Mouse (Mus musculus) kidney, embryonic 16.5 days (tissue): Measurements from ENCODE around the gene Mrc2. TPM values are rescaled to one million over a fixed set of nuclear protein-coding genes. Genes with fewer than 3 reads are reported as not detected.

Source experiments
- ATAC-seq: fragments of 200-750 bp; cut with Nextera tagmentation; 2 replicates; pipeline ENCODE4 v1.8.0; 2017; ENCODE audit warnings: moderate TSS enrichment; ENCODE audit not compliant: low FRiP score, low TSS enrichment
- H3K27ac ChIP-seq: fragments of 300-500 bp; sonication (generic); 2 replicates; pipeline ENCODE4 v1.5.1; 2014; ENCODE audit warnings: low read length
- H3K27me3 ChIP-seq: fragments of 300-500 bp; sonication (generic); 2 replicates; pipeline ENCODE4 v1.6.1; 2014; ENCODE audit warnings: low read length, control low read depth, mixed read lengths; ENCODE audit not compliant: insufficient read depth
- H3K36me3 ChIP-seq: fragments of 300-500 bp; sonication (generic); 2 replicates; pipeline ENCODE4 v1.6.1; 2014; ENCODE audit warnings: low read length, control low read depth, mixed read lengths; ENCODE audit not compliant: insufficient read depth
- H3K4me1 ChIP-seq: fragments of 300-500 bp; sonication (generic); 2 replicates; pipeline ENCODE4 v1.6.1; 2014; ENCODE audit warnings: low read length, control low read depth, mixed read lengths; ENCODE audit not compliant: insufficient read depth
- H3K4me2 ChIP-seq: fragments of 300-500 bp; sonication (generic); replicated peaks from 2 replicates; pipeline ENCODE4 v1.6.1; 2014; ENCODE audit warnings: low read depth, low read length
- H3K4me3 ChIP-seq: fragments of 300-500 bp; sonication (generic); 2 replicates; pipeline ENCODE4 v1.5.1; 2014; ENCODE audit warnings: mild to moderate bottlenecking, low read length
- H3K9ac ChIP-seq: fragments of 300-500 bp; sonication (generic); replicated peaks from 2 replicates; pipeline ENCODE4 v1.6.1; 2014; ENCODE audit warnings: low read length
- H3K9me3 ChIP-seq: fragments of 300-500 bp; sonication (generic); 2 replicates; pipeline ENCODE4 v1.6.1; 2016; ENCODE audit warnings: low read length, control low read depth
- WGBS: fragments of 180-500 bp; shearing (Covaris S2); extraction: QIAGEN DNeasy Blood & Tissue Kit; methylation state at CpG from one replicate; pipeline ENCODE4 v1.1.7; 2014; 5-methylcytosine and 5-hydroxymethylcytosine counted together
- polyA plus RNA-seq: library from polyadenylated mRNA; unstranded; fragments of >200 nt; fragmentation: Nextera tagmentation; extraction: Ambion mirVana; gene quantifications from 2 replicates; pipeline ENCODE4 v1.2.1, GENCODE M21; 2015

Gene Mrc2
- polyA plus RNA-seq, result 20.3 and 21.3 TPM in 2 replicates

GRCm38 (mm10) chr11:105292124-105293071 lies at the start of gene Mrc2:
Gene Mrc2 (plus strand): TSS chr11:105292643.
- Histone ChIP-seq H3K4me1 (peaks cover 39% of the 10 kb centered on the region), H3K36me3 (peaks cover 9% of the 10 kb centered on the region; the same call in 1 of the 2 replicates), H3K27ac (peak within 1 kb of the TSS; percentile 91), H3K27me3 (no peaks in the 10 kb centered on the region), H3K4me3 (peak within 1 kb of the TSS; percentile 60), H3K4me2 (peak within 1 kb of the TSS; percentile 75), H3K9ac (peak within 1 kb of the TSS; percentile 66), H3K9me3 (no peaks in the 10 kb centered on the region)
- under 1% methylated on average over 66 of the region's 75 CpGs for WGBS
- peak; percentile 87 for ATAC-seq

DNA sequence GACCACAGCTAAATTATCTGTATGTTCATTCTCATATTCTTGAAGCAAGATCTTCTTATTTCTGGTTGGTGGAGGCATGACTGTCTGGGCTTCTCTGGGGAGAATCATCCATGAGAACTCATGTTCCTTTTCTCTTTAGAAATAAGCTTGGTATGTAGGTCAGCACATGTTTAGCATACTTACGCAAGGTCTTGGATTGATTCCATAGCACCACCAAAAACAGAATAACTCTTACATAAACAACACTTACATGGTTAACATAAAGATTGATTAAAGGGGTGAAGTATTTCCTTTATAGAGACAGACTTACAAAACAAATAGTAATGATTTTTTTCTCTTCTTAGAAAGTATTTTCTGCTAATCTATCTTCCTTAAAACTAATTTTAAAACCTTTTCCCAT lies 46.1 kb upstream of the Mrc2 start:
- no peaks in the 10 kb centered on the region for H3K4me1 ChIP-seq
- no peak for ATAC-seq
- H3K36me3 ChIP-seq, result peaks cover 35% of the 10 kb centered on the region
- H3K9me3 ChIP-seq, result no peaks in the 10 kb centered on the region
- no peaks in the 10 kb centered on the region for H3K27me3 ChIP-seq
- no peak overlapping the region for H3K4me2 ChIP-seq
- no peak overlapping the region for H3K4me3 ChIP-seq
- WGBS, result 84% methylated on average over 1 of the region's 1 CpGs
- no peak overlapping the region for H3K27ac ChIP-seq
- no peak overlapping the region for H3K9ac ChIP-seq

DNA sequence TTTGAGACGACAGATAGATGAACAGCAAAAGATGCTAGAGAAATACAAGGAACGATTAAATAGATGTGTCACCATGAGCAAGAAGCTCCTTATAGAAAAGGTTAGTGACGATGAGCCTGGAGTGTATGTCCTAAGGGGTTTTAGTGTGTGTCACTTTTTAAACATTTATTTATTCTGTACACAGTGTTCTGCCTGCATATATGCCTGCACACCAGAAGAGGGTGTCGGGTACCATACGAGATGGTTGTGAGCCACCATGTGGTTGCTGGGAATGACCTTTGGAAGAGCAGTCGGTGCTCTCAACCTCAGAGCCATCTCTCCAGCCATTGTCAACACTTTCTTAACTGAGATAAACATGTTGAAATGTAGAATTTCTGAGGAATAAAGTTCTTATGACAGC lies 45.7 kb upstream of the Mrc2 start:
- Histone ChIP-seq H3K9me3 (no peaks in the 10 kb centered on the region), H3K27me3 (no peaks in the 10 kb centered on the region), H3K27ac (no peak overlapping the region), H3K9ac (no peak overlapping the region), H3K36me3 (peaks cover 36% of the 10 kb centered on the region), H3K4me1 (no peaks in the 10 kb centered on the region), H3K4me3 (no peak overlapping the region), H3K4me2 (no peak overlapping the region)
- ATAC-seq, result no peak
- 89% methylated on average over 6 of the region's 6 CpGs for WGBS

GRCm38 (mm10) chr11:105247321-105247720 lies 45.1 kb upstream of the Mrc2 start:
- Histone ChIP-seq H3K4me3 (no peak overlapping the region), H3K27ac (no peak overlapping the region), H3K36me3 (peaks cover 31% of the 10 kb centered on the region), H3K4me2 (no peak overlapping the region), H3K27me3 (no peaks in the 10 kb centered on the region), H3K4me1 (no peaks in the 10 kb centered on the region), H3K9me3 (no peaks in the 10 kb centered on the region), H3K9ac (no peak overlapping the region)
- no peak for ATAC-seq
- WGBS, result 96% methylated on average over 5 of the region's 5 CpGs

GRCm38 (mm10) chr11:105259733-105260132 lies 32.7 kb upstream of the Mrc2 start:
- ATAC-seq, result no peak
- Histone ChIP-seq H3K36me3 (peaks cover 41% of the 10 kb centered on the region), H3K27ac (peak overlapping the region; percentile 50; the same call in 1 of the 2 replicates), H3K9ac (no peak overlapping the region), H3K9me3 (0 out of 2 replicates have a peak, but pooled peaks cover 3% of the 10 kb centered on the region), H3K4me3 (no peak overlapping the region), H3K4me2 (no peak overlapping the region), H3K27me3 (no peaks in the 10 kb centered on the region), H3K4me1 (no peaks in the 10 kb centered on the region)
- WGBS, result 74% methylated on average over 3 of the region's 3 CpGs

DNA sequence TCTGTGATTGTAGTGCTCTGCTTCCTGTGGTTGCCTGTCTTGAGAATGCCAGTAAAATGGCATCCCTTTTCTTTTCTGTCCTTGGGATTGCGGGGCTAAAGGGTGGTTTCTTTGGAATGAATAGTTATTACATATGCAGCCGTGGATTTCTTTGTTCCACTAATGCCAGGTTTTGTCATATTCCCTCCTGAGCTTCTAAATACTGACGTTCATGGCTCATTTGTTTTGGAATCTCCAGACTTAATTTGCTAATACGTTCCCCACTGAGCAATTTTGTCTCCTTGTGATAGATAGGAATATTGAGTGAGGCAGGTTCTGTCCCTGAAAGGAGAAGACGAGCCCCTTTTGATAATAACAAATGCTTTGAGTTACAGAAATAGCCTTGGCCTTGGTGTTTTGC lies 31.3 kb upstream of the Mrc2 start:
- Histone ChIP-seq H3K36me3 (peaks cover 37% of the 10 kb centered on the region), H3K9me3 (0 out of 2 replicates have a peak, but pooled peaks cover 3% of the 10 kb centered on the region), H3K4me2 (no peak overlapping the region), H3K4me3 (no peak overlapping the region), H3K9ac (no peak overlapping the region), H3K4me1 (no peaks in the 10 kb centered on the region), H3K27ac (no peak overlapping the region), H3K27me3 (no peaks in the 10 kb centered on the region)
- 74% methylated on average over 5 of the region's 5 CpGs for WGBS
- ATAC-seq, result no peak

DNA sequence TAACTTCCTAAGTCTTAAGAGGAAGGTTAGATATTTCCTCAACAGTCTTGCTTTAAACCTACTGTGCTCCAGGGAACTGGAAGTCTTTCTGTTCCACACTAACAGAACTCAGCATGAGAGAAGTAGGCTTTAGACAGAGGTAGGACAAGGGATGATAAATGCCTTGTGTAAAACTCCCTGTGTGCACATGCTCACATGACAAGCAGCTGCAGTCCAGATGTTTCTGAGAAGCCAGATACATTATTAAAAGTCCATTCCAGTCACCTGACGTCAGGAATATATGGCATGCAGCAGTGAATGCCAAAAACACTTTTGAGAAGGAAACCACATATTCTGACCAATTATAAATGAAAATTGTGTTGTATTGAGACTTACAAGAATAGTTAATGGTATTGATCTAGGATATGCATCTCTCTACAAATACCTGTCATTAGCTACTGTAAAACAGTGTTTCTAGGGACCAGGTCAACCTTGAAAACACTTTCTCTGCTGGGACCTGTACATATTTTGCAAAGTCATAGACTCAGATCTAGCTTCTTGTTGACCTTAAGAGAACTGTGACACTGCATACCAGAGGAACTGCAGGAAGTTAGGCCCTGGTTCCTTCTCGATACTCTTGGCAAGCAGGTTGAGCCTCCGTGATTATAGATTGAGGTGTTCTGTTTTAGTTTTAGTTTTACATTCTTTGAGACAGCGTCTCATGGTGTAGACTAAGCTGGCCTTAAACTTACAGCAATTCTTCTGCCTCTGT lies 30.7 kb upstream of the Mrc2 start:
- Histone ChIP-seq H3K4me2 (no peak overlapping the region), H3K9ac (no peak overlapping the region), H3K27ac (no peak overlapping the region), H3K36me3 (peaks cover 34% of the 10 kb centered on the region), H3K9me3 (0 out of 2 replicates have a peak, but pooled peaks cover 3% of the 10 kb centered on the region), H3K4me3 (no peak overlapping the region), H3K4me1 (no peaks in the 10 kb centered on the region), H3K27me3 (no peaks in the 10 kb centered on the region)
- ATAC-seq, result no peak
- 66% methylated on average over 4 of the region's 4 CpGs for WGBS

GRCm38 (mm10) chr11:105264506-105264905 lies 27.9 kb upstream of the Mrc2 start:
- H3K9ac ChIP-seq, result no peak overlapping the region
- H3K4me2 ChIP-seq, result no peak overlapping the region
- no peak overlapping the region for H3K27ac ChIP-seq
- no peaks in the 10 kb centered on the region for H3K27me3 ChIP-seq
- H3K36me3 ChIP-seq, result peaks cover 31% of the 10 kb centered on the region
- ATAC-seq, result no peak
- H3K9me3 ChIP-seq, result no peaks in the 10 kb centered on the region
- no peaks in the 10 kb centered on the region for H3K4me1 ChIP-seq
- H3K4me3 ChIP-seq, result no peak overlapping the region

DNA sequence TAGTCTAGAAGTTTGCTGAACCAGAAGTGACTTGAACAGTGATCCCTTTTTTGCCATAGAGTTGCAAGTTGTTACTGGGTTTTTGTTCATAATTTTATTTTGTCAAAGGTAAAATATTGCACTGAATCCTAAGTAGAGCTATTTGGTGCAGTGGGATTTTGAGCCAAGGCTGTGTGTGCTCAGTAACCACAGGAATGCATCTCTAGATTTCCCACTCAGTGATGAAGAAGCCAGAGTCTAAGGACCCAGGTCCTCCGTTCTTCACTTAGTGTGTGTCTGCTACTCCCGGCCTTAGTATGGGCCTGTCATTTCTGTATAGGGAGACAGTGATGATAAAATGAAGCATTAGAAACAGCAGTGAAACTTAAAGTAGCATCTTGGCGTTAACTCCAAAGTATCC lies 27.5 kb upstream of the Mrc2 start:
- Histone ChIP-seq H3K9me3 (no peaks in the 10 kb centered on the region), H3K27me3 (no peaks in the 10 kb centered on the region), H3K4me1 (no peaks in the 10 kb centered on the region), H3K4me3 (no peak overlapping the region), H3K9ac (no peak overlapping the region), H3K4me2 (no peak overlapping the region), H3K27ac (no peak overlapping the region), H3K36me3 (peaks cover 27% of the 10 kb centered on the region)
- no peak for ATAC-seq
- 92% methylated on average over 3 of the region's 3 CpGs for WGBS
